Mouse (Mus musculus) liver, postnatal 0 days (tissue): ENCODE results near the gene Rbbp6. TPM values are rescaled to one million over a fixed set of nuclear protein-coding genes. Genes with fewer than 3 reads are reported as not detected.

Experiments
- ATAC-seq: fragments of 200-750 bp; cut with Nextera tagmentation; 2 replicates; pipeline ENCODE4 v1.8.0; 2017; ENCODE audit warnings: mild to moderate bottlenecking, moderate library complexity
- DNase-seq: peaks from one replicate; pipeline ENCODE4 v3.0.0-alpha.2; 2016
- H3K27ac ChIP-seq: fragments of 300-500 bp; sonication (generic); 2 replicates; pipeline ENCODE4 v1.5.1; 2014; ENCODE audit warnings: antibody characterized with exemption, moderate library complexity, mild to moderate bottlenecking, low read depth
- H3K27me3 ChIP-seq: fragments of 300-500 bp; sonication (generic); 2 replicates; pipeline ENCODE4 v1.6.1; 2014; ENCODE audit warnings: low read length, control low read depth, mixed read lengths; ENCODE audit not compliant: insufficient read depth
- H3K36me3 ChIP-seq: fragments of 300-500 bp; sonication (generic); replicated peaks from 2 replicates; pipeline ENCODE4 v1.6.1; 2014; ENCODE audit warnings: mild to moderate bottlenecking, control low read depth, low read length, moderate library complexity, mixed read lengths; ENCODE audit not compliant: insufficient read depth
- H3K4me1 ChIP-seq: fragments of 300-500 bp; sonication (generic); 2 replicates; pipeline ENCODE4 v1.6.1; 2014; ENCODE audit warnings: antibody characterized with exemption, mild to moderate bottlenecking, control low read depth; ENCODE audit not compliant: insufficient read depth
- H3K4me2 ChIP-seq: fragments of 300-500 bp; sonication (generic); 2 replicates; pipeline ENCODE4 v1.6.1; 2014; ENCODE audit warnings: low read depth, mild to moderate bottlenecking, low read length, moderate library complexity, mixed read lengths
- H3K4me3 ChIP-seq: fragments of 300-500 bp; sonication (generic); 2 replicates; pipeline ENCODE4 v1.5.1; 2014; ENCODE audit warnings: low read depth, low read length
- H3K9ac ChIP-seq: fragments of 300-500 bp; sonication (generic); replicated peaks from 2 replicates; pipeline ENCODE4 v1.6.1; 2014; ENCODE audit warnings: mild to moderate bottlenecking, moderate library complexity
- H3K9me3 ChIP-seq: fragments of 300-500 bp; sonication (generic); 2 replicates; pipeline ENCODE4 v1.6.1; 2016; ENCODE audit warnings: mild to moderate bottlenecking, control low read depth, low read length, mixed read lengths
- CTCF ChIP-seq: sonication (generic); IDR thresholded peaks from 2 replicates; pipeline ENCODE4 v1.5.1; 2016; ENCODE audit warnings: antibody characterized with exemption, low read depth
- EP300 ChIP-seq: IDR thresholded peaks from 2 replicates; pipeline ENCODE4 v1.6.1; 2016; ENCODE audit warnings: antibody characterized with exemption, low read depth, mild to moderate bottlenecking
- WGBS: fragments of 180-500 bp; shearing (Covaris S2); extraction: QIAGEN DNeasy Blood & Tissue Kit; methylation state at CpG from one replicate; pipeline ENCODE4 v1.1.7; 2014; ENCODE audit not compliant: insufficient replicate concordance; 5-methylcytosine and 5-hydroxymethylcytosine counted together
- polyA plus RNA-seq: library from polyadenylated mRNA; unstranded; fragments of >200 nt; fragmentation: Nextera tagmentation; extraction: Ambion mirVana; gene quantifications from 2 replicates; pipeline ENCODE4 v1.2.1, GENCODE M21; 2015

Gene Rbbp6
- polyA plus RNA-seq, 1 experiment from 2014 or later: 7.8 TPM

GRCm38 (mm10) chr7:123030709-123031181, 65.3 kb downstream of the Rbbp6 start:
- 0 out of 2 replicates have a peak, but pooled peaks cover 3% of the 10 kb centered on the region for H3K27me3 ChIP-seq
- no peak for ATAC-seq
- no peaks in the 10 kb centered on the region for H3K9me3 ChIP-seq
- WGBS: 2% methylated on average over 21 of the region's 21 CpGs
- H3K4me3 ChIP-seq: peak overlapping the region; percentile 19
- H3K9ac ChIP-seq: no peak overlapping the region; the same call in 1 of the 2 replicates
- H3K27ac ChIP-seq: no peak overlapping the region
- 0 out of 2 replicates have a peak, but pooled peaks cover 3% of the 10 kb centered on the region for H3K4me1 ChIP-seq
- no peaks in the 10 kb centered on the region for H3K36me3 ChIP-seq
- TF ChIP-seq EP300: no peak
- TF ChIP-seq CTCF: no peak
- DNase-seq: peak; percentile 37
- H3K4me2 ChIP-seq: peak overlapping the region; percentile 71

GRCm38 (mm10) chr7:123031211-123031743, 65.8 kb downstream of the Rbbp6 start:
- WGBS: 10% methylated on average over 12 of the region's 12 CpGs
- Histone ChIP-seq H3K4me1 (0 out of 2 replicates have a peak, but pooled peaks cover 3% of the 10 kb centered on the region), H3K27ac (no peak overlapping the region), H3K27me3 (0 out of 2 replicates have a peak, but pooled peaks cover 3% of the 10 kb centered on the region), H3K36me3 (no peaks in the 10 kb centered on the region), H3K4me2 (peak overlapping the region; percentile 71), H3K4me3 (peak overlapping the region; percentile 19; the same call in 1 of the 2 replicates), H3K9me3 (no peaks in the 10 kb centered on the region), H3K9ac (no peak overlapping the region)
- ATAC-seq (no peak), DNase-seq (no peak)
- no peak for TF ChIP-seq EP300
- TF ChIP-seq CTCF: no peak

- Histone ChIP-seq H3K36me3 (no peaks in the 10 kb centered on the region), H3K4me3 (no peak overlapping the region), H3K9ac (no peak overlapping the region), H3K27ac (no peak overlapping the region), H3K4me2 (no peak overlapping the region), H3K9me3 (no peaks in the 10 kb centered on the region), H3K27me3 (0 out of 2 replicates have a peak, but pooled peaks cover 3% of the 10 kb centered on the region), H3K4me1 (0 out of 2 replicates have a peak, but pooled peaks cover 3% of the 10 kb centered on the region)
- DNase-seq (no peak), ATAC-seq (no peak)
- 71% methylated on average over 8 of the region's 8 CpGs for WGBS
- TF ChIP-seq CTCF: no peak
- TF ChIP-seq EP300: no peak
These were observed 69.8 kb downstream of the Rbbp6 start for GRCm38 (mm10) chr7:123035314-123035713.

- Histone ChIP-seq H3K9ac (no peak overlapping the region), H3K4me3 (no peak overlapping the region), H3K27me3 (no peaks in the 10 kb centered on the region), H3K4me1 (no peaks in the 10 kb centered on the region), H3K27ac (no peak overlapping the region), H3K36me3 (no peaks in the 10 kb centered on the region), H3K4me2 (no peak overlapping the region), H3K9me3 (no peaks in the 10 kb centered on the region)
- ATAC-seq (no peak), DNase-seq (no peak)
- TF ChIP-seq EP300 (no peak), CTCF (peak; percentile 56)
These were observed 73.8 kb downstream of the Rbbp6 start for GRCm38 (mm10) chr7:123039302-123039701.

GRCm38 (mm10) chr7:123045146-123045545, 79.7 kb downstream of the Rbbp6 start:
- no peaks in the 10 kb centered on the region for H3K9me3 ChIP-seq
- no peaks in the 10 kb centered on the region for H3K36me3 ChIP-seq
- WGBS: 86% methylated on average over 3 of the region's 3 CpGs
- DNase-seq: no peak
- TF ChIP-seq CTCF: peak; percentile 17; the same call in 1 of the 2 replicates
- TF ChIP-seq EP300: no peak
- no peak for ATAC-seq
- H3K4me2 ChIP-seq: no peak overlapping the region
- no peak overlapping the region for H3K4me3 ChIP-seq
- H3K27ac ChIP-seq: no peak overlapping the region
- no peak overlapping the region for H3K9ac ChIP-seq
- no peaks in the 10 kb centered on the region for H3K27me3 ChIP-seq
- no peaks in the 10 kb centered on the region for H3K4me1 ChIP-seq

- no peak overlapping the region for H3K9ac ChIP-seq
- no peak for TF ChIP-seq EP300
- no peak for TF ChIP-seq CTCF
- ATAC-seq (no peak), DNase-seq (no peak)
- H3K27ac ChIP-seq: no peak overlapping the region
- H3K4me2 ChIP-seq: no peak overlapping the region
- no peaks in the 10 kb centered on the region; the same call in 1 of the 2 replicates for H3K9me3 ChIP-seq
- no peaks in the 10 kb centered on the region for H3K36me3 ChIP-seq
- H3K4me1 ChIP-seq: no peaks in the 10 kb centered on the region
- no peak overlapping the region for H3K4me3 ChIP-seq
- H3K27me3 ChIP-seq: no peaks in the 10 kb centered on the region
- WGBS: 66% methylated on average over 13 of the region's 13 CpGs
These were observed 81.1 kb downstream of the Rbbp6 start for GRCm38 (mm10) chr7:123046473-123047091.

Other genes with a start within 250 kb of the Rbbp6 start
- 26.8 and 28.9 TPM in 2 replicates for gene Tnrc6a, start 158.2 kb downstream of the Rbbp6 start, polyA plus RNA-seq
- gene Slc5a11, start 249.1 kb downstream of the Rbbp6 start, polyA plus RNA-seq: 0.27 and 0.28 TPM in 2 replicates